Mouse (Mus musculus) limb, embryonic 12.5 days (tissue): ENCODE measurements at regions not wholly inside any gene's neighbourhood (a gene's known extent, or its start where the extent isn't known, plus 50 kb on each side); places are given as distances from the start of the nearest gene placed in this dataset.

Experiments
- ATAC-seq: fragments of 200-750 bp; cut with Nextera tagmentation; 2 replicates; pipeline ENCODE4 v1.8.0; 2017; ENCODE audit warnings: low read depth, moderate TSS enrichment; ENCODE audit not compliant: insufficient number of reproducible peaks, insufficient read depth, low FRiP score, low TSS enrichment
- H3K27ac ChIP-seq: fragments of 300-500 bp; sonication (generic); 2 replicates; pipeline ENCODE4 v1.5.1; 2016; ENCODE audit warnings: mild to moderate bottlenecking, moderate library complexity
- H3K27me3 ChIP-seq: fragments of 300-500 bp; sonication (generic); 2 replicates; pipeline ENCODE4 v1.6.1; 2016; ENCODE audit warnings: mild to moderate bottlenecking, moderate library complexity
- H3K36me3 ChIP-seq: fragments of 300-500 bp; sonication (generic); 2 replicates; pipeline ENCODE4 v1.6.1; 2016; ENCODE audit warnings: mild to moderate bottlenecking, moderate library complexity
- H3K4me1 ChIP-seq: fragments of 300-500 bp; sonication (generic); replicated peaks from 2 replicates; pipeline ENCODE4 v1.6.1; 2016
- H3K4me2 ChIP-seq: fragments of 300-500 bp; sonication (generic); 2 replicates; pipeline ENCODE4 v1.6.1; 2016; ENCODE audit warnings: mild to moderate bottlenecking, moderate library complexity
- H3K4me3 ChIP-seq: fragments of 300-500 bp; sonication (generic); replicated peaks from 2 replicates; pipeline ENCODE4 v1.5.1; 2016; ENCODE audit warnings: mild to moderate bottlenecking
- H3K9ac ChIP-seq: fragments of 300-500 bp; sonication (generic); replicated peaks from 2 replicates; pipeline ENCODE4 v1.6.1; 2016; ENCODE audit warnings: mild to moderate bottlenecking, moderate library complexity
- H3K9me3 ChIP-seq: fragments of 300-500 bp; sonication (generic); 2 replicates; pipeline ENCODE4 v1.6.1; 2016; ENCODE audit warnings: mild to moderate bottlenecking, moderate library complexity
- WGBS: fragments of 180-500 bp; shearing (Covaris S2); methylation state at CpG from one replicate; pipeline ENCODE4 v1.1.7; 2016; 5-methylcytosine and 5-hydroxymethylcytosine counted together

DNA sequence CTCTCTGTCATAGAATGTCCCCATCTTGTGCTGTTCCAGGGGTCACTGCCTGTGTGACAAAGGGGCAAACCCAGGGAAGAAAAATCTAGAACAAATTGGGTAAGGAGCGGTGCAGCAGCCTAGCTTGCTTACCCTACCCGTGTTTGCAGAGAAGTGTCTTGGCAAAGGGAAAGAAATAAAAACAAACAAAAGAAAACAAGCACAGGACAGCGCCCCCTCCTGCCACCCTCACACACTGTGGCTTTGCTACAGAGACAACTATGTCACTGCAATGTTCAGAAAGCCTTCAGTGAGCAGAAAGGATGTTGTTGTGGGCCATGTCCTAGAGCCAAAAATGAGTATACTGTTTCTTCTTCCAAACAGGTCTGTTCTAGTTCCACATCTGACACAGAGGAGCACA is 71.5 kb upstream of the Tenm3 start:
- 62% methylated on average over 3 of the region's 3 CpGs for WGBS
- H3K4me2 ChIP-seq, result no peak overlapping the region
- ATAC-seq, result no peak
- H3K36me3 ChIP-seq, result no peaks in the 10 kb centered on the region
- no peaks in the 10 kb centered on the region for H3K9me3 ChIP-seq
- no peaks in the 10 kb centered on the region for H3K4me1 ChIP-seq
- no peak overlapping the region for H3K9ac ChIP-seq
- no peaks in the 10 kb centered on the region for H3K27me3 ChIP-seq
- no peak overlapping the region for H3K27ac ChIP-seq
- no peak overlapping the region for H3K4me3 ChIP-seq

DNA sequence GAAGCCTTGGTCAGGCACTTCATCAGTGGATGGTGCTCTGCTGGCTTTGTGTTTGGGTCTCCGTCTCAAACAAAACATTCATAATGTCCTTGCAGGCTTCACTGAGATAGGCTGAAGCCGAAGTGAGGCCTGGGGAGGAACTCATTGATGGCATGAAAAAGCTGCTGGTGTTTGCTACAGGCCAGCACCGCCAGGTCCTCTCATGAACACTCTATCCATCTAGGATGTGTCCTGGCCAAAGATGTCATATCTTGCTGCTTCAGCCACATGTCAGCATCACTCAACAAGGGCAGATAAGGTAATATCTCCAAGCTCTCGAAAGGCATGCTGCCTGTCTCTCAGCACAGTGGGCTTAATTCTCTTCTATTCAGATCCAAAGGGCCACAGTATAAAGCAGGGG is 69.1 kb upstream of the Tenm3 start:
- Histone ChIP-seq H3K9me3 (no peaks in the 10 kb centered on the region), H3K36me3 (no peaks in the 10 kb centered on the region), H3K9ac (no peak overlapping the region), H3K4me2 (no peak overlapping the region), H3K27me3 (no peaks in the 10 kb centered on the region), H3K4me3 (no peak overlapping the region), H3K27ac (no peak overlapping the region), H3K4me1 (no peaks in the 10 kb centered on the region)
- ATAC-seq, result no peak
- WGBS, result 77% methylated on average over 4 of the region's 4 CpGs

DNA sequence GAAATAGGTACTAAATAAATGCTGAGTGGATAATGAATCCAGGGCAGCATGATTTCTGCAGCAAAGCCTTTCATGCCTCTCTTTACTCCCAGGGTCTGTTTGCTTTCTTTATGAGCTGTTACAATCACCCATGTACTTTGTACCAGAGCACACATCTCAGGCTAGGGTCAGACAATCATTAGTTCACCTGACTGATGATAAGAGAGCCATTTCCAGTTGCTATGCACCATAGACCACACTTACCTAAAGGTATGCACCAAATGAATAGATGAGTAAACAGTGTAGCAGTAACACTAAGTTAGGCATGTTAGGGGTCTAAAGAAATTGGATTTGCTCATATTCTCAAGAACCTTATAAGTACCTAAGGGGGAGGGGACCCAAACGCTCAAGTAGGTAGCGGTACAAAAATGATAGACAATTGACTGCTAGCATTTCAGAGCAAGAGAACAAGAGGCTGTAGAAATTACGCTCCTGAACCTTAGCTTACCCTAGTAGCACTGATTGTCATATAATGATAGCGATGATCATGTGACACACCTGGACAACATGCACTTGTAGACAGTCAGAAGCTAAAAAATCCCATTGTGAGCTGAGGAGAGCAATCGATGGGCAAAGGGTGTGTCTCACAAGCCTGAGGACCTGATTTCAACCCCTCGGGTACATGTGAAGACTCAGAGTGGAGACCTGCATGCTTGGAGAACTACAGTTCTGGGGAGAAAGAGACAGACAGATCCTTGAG is 58.1 kb upstream of the Tenm3 start:
- Histone ChIP-seq H3K4me3 (no peak overlapping the region), H3K4me1 (no peaks in the 10 kb centered on the region), H3K27ac (no peak overlapping the region), H3K9ac (no peak overlapping the region), H3K4me2 (no peak overlapping the region), H3K36me3 (no peaks in the 10 kb centered on the region), H3K9me3 (no peaks in the 10 kb centered on the region), H3K27me3 (no peaks in the 10 kb centered on the region)
- no peak for ATAC-seq
- 93% methylated on average over 6 of the region's 6 CpGs for WGBS

DNA sequence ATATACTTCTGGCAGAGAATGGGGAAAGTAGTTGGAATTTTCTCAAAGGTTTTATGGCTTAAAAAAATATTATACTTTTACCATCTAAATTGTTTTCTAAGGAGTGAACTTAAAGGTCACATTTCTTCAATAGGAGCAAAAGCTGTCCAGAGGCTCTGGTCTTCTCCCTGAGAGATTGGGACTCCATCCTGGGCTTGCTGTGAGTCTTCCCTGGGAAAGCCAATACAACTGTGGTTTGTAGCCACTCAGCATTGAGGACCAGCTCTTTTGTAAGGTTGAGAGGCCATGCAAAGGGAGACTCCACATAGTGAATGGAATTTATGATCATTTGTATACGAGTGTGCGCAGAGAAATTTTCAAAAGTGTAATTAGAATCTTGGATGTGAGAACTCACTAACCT is 52.9 kb upstream of the Tenm3 start:
- no peaks in the 10 kb centered on the region for H3K36me3 ChIP-seq
- no peak overlapping the region for H3K4me2 ChIP-seq
- ATAC-seq, result no peak
- 76% methylated on average over 2 of the region's 2 CpGs for WGBS
- H3K4me3 ChIP-seq, result no peak overlapping the region
- 0 out of 2 replicates have a peak, but pooled peaks cover 2% of the 10 kb centered on the region for H3K4me1 ChIP-seq
- H3K9me3 ChIP-seq, result no peaks in the 10 kb centered on the region
- H3K9ac ChIP-seq, result no peak overlapping the region
- H3K27me3 ChIP-seq, result no peaks in the 10 kb centered on the region
- no peak overlapping the region for H3K27ac ChIP-seq

DNA sequence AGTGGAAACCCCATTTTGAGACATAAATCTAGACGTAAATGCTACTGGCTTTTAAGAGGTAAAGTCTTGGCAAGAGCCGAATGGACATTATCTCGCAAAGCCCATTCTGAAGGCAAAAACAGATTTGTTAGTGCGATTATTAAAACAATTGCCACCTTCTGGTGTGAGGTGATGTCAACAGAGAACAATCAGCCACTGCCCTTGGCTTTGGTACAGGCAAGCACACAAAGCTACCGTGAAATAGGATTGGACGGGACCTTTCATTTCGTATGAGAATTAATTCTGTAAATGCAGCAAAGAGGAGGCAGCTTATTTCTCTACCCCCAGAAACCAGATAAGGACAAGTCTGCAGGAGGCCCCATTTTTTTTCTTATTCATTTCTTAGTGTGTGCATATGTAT is 52.5 kb upstream of the Tenm3 start:
- H3K9ac ChIP-seq, result no peak overlapping the region
- no peak overlapping the region for H3K4me3 ChIP-seq
- 0 out of 2 replicates have a peak, but pooled peaks cover 2% of the 10 kb centered on the region for H3K4me1 ChIP-seq
- no peak overlapping the region for H3K27ac ChIP-seq
- no peak for ATAC-seq
- H3K4me2 ChIP-seq, result no peak overlapping the region
- no peaks in the 10 kb centered on the region for H3K36me3 ChIP-seq
- no peaks in the 10 kb centered on the region for H3K27me3 ChIP-seq
- WGBS, result 61% methylated on average over 7 of the region's 7 CpGs
- H3K9me3 ChIP-seq, result no peaks in the 10 kb centered on the region

DNA sequence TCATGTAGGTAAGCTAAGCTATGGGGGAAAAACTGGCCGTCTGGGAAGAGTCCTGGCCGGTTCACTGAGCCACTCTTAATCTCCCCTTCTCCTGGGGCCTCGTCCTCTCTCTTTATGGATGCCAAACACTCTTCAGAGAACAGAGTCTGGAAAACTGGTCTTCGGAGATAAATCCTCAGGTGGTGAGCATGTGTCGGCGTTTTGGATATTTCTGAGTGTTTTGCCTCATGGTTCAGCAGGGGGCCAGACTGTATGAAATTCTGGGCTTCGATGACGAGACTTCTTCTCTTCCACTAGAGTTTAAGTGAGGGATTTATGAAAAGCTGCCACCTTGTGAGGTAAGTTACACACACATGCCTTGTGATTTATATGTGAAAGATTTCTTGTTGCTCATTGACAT is 51.8 kb upstream of the Tenm3 start:
- Histone ChIP-seq H3K4me2 (no peak overlapping the region), H3K27ac (no peak overlapping the region), H3K4me1 (0 out of 2 replicates have a peak, but pooled peaks cover 2% of the 10 kb centered on the region), H3K9ac (no peak overlapping the region), H3K4me3 (no peak overlapping the region), H3K36me3 (no peaks in the 10 kb centered on the region), H3K27me3 (no peaks in the 10 kb centered on the region), H3K9me3 (no peaks in the 10 kb centered on the region)
- 27% methylated on average over 8 of the region's 8 CpGs for WGBS
- no peak for ATAC-seq
